Mouse (Mus musculus) ES-Bruce4 (cell line): ENCODE measurements around the gene Zbp1.

Source experiments
- CTCF ChIP-seq: IDR thresholded peaks from one replicate; pipeline ENCODE4 v1.8.1; 2011; ENCODE audit warnings: low read depth, low read length
- POLR2A ChIP-seq: IDR thresholded peaks from one replicate; pipeline ENCODE4 v1.8.1; 2011; ENCODE audit warnings: low read length; ENCODE audit not compliant: insufficient read depth

DNA sequence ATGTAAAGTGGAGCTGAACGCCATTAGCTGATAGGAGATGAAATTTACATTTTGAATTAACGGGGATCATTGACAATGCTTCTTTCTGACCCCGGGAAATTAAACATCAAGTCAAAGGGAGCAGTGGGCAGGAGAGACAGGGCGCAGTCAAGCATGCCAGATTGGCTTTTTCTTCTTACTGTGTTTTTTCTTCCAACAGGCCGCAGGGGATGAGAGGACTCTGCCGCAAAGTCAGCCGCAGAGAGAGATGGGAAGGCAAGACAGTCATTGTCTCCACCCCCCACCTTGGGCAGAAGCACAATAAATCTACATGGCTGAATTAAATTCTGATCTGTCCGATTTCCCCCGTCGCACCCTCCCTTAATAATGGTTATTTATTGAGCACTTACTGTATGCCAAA lies 53.4 kb downstream of the Zbp1 start:
- TF ChIP-seq CTCF (no peak), POLR2A (no peak)
